Mouse (Mus musculus): ENCODE data around the gene Chil4.

Gene Chil4

DNA sequence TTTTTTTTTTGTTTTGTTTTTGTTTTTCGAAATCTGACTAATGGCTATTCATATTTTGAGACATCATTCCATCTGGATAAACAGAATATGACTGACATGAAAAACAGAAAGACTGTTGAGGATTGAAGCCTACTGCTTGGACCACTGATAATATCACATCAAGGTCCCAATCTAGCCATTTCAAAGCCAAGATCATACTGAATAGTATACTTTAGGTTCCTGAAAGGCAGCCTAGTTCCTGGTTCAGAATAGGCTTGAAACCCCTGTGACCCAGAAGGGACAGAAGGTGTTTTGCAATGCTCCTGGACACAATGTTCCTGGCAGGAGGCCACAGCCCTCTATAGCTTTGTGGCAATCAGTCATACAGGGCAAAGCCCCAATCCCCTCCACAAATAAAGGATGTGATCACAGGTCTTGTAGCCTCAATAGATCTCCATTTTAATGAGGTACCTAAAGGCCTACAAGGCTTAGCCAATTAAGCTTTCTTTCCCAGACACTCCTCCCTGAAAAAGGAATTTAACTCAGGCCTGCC, 48.7 kb downstream of the Chil4 start:
- no peak for DNase-seq (ENCODE audit: low read depth, low spot score)

DNA sequence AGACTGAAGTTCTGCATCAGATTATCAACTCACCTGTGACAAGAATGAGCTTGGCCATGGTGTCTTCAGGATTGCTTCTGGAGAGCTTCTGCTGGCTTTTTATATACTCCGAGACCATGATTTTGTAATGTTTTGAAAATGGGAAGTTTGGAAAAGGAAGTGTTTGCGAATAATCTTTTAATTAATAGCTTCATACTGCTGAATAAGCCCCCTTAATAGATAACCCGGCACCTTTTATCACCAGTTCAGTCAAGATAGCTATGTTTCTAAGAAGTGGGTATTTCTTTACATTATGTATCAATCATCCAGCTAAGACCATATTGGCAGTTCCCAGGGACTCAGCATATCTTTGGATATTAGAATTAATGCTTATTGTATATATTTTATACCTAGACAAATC, 51.8 kb downstream of the Chil4 start, which contains the start of gene Chil3:
Gene Chil3, minus strand, starts transcription at position 101 of the 400 bp plus-strand sequence.
- no peak for DNase-seq (ENCODE audit: low read depth, low spot score)

DNA sequence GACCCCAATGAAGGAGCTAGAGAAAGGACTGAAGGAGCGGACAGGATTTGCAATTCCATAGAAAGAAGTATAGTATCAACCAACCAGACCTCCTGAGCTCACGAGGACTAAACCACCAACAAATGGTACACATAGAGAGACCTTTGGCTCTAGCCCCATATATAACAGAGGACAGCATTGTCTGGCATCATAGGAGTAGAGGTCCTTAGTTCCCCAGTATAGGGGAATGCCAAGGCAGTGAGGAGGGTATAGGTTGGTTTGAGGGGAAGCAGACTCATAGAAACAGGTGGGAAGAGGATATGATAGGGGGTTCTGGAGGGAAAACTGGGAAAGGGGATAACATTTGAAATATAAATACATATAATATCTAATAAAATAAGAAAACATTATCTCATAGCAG, 64.9 kb downstream of the Chil4 start:
- no peak for DNase-seq (ENCODE audit: low read depth, low spot score)

Data from forelimb bud, embryonic 11.5 days (tissue).